Mouse (Mus musculus) sigmoid colon, adult 10 weeks (tissue): ENCODE data around the gene Ankrd13c. TPM values are rescaled to one million over a fixed set of nuclear protein-coding genes. Genes with fewer than 3 reads are reported as not detected.

Experiments
- polyA plus RNA-seq: library from polyadenylated mRNA; stranded (reverse); fragments of 350-450 nt; fragmentation: Illumina TruSeq; extraction: RNeasy Lipid Tissue Mini Kit (QIAGEN cat#74804); gene quantifications from one replicate; pipeline ENCODE4 v1.2.3, GENCODE M21; 2014; ENCODE audit warnings: low read depth, low replicate concordance

Gene Ankrd13c
- polyA plus RNA-seq = 150 TPM

GRCm38 (mm10) chr3:157946843-157947358, at the start of gene Ankrd13c:
Gene Ankrd13c, plus strand, starts transcription at chr3:157947239.

GRCm38 (mm10) chr3:157924692-157925328, 22.2 kb upstream of the Ankrd13c start, which contains the start of gene Cth:
Gene Cth, minus strand, starts transcription at chr3:157925077.

GRCm38 (mm10) chr3:158036329-158036988, 89.4 kb downstream of the Ankrd13c start, which contains the start of the genes Srsf11 and Lrrc40:
Gene Srsf11, minus strand, starts transcription at chr3:158036639.
Gene Lrrc40, plus strand, starts transcription at chr3:158036662.

Other genes starting within 250 kb of the Ankrd13c start
- 113 TPM for gene Cth, start 22.2 kb upstream of the Ankrd13c start, polyA plus RNA-seq
- 670 TPM for gene Srsf11, start 89.4 kb downstream of the Ankrd13c start, polyA plus RNA-seq
- 67.0 TPM for gene Lrrc40, start 89.4 kb downstream of the Ankrd13c start, polyA plus RNA-seq